In the genomic region with DNA sequence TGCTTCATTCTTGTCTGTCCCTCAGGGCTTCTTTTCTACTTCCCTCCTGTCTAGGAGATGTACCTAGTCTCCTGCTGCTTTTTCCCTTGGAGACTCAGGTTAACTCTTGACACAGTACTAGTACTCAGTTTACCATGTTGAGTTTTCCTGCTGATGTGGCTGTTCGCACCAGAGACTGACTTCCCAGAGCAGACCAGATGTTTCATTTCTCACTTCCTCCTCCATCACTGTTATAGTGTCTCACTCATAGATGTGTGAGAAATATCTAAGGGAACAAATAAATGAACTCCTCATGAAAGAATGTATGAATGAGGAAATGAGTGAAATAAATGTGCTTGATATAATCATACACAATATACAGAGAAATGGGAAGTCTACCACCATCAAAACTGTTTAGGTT, we compare ENCODE assay signal across 11 mouse cellular contexts.
"Had no signal": no experiment of that assay in that cellular context is flagged by ENCODE, and none has a peak within 500 bp of the region (broad histone marks: within the 10 kb centered on the region; RNA-seq: fewer than 3 reads in every experiment).

No protein-coding gene starts in this region.

- DNase-seq: lung, adult 18-20 months; lung, postnatal 14 days; lung, postnatal 36 days; midbrain, embryonic 14.5 days; retina, postnatal 1 day; right cerebral cortex, postnatal 25 days; right cerebral cortex, postnatal 4 days; spleen, adult 18-20 months; thymus, adult 2 months; thymus, postnatal 25 days; thymus, postnatal 4 days had no signal
